Mouse (Mus musculus): ENCODE results near the gene Cish. TPM values are rescaled to one million over a fixed set of nuclear protein-coding genes. Genes with fewer than 3 reads are reported as not detected.

Cish gene
- 100 to 1,000 TPM; 218 to 331 TPM for polyA plus RNA-seq (2017; shearing (Covaris generic))

GRCm38 (mm10) chr9:107296016-107296040 is at the start of gene Cish:
Cish (plus strand) TSS chr9:107296026.

GRCm38 (mm10) chr9:107289211-107290076 is 6.4 kb upstream of the Cish start, which contains the start of gene Mapkapk3:
Mapkapk3 (minus strand) TSS chr9:107289877.

GRCm38 (mm10) chr9:107338172-107338883 is 42.5 kb downstream of the Cish start, which contains the start of gene Hemk1:
Hemk1 (minus strand) TSS chr9:107338350.

GRCm38 (mm10) chr9:107340267-107340859 is 44.5 kb downstream of the Cish start, which contains the start of gene 6430571L13Rik:
6430571L13Rik (plus strand) TSS chr9:107340602.

Other genes with a start within 250 kb of the Cish start
- gene Dock3, start 64.1 kb upstream of the Cish start, polyA plus RNA-seq (2017; shearing (Covaris generic)) = 1 to 10 TPM in 1 of 2 experiments, under 1 TPM in 1; 0.78 to 1.3 TPM
- gene Mapkapk3, start 6.1 kb upstream of the Cish start, polyA plus RNA-seq (2017; shearing (Covaris generic)) = 100 to 1,000 TPM; 108 to 120 TPM
- 10 to 100 TPM; 16.4 to 30.8 TPM for gene Hemk1, start 42.3 kb downstream of the Cish start, polyA plus RNA-seq (2017; shearing (Covaris generic))
- gene 6430571L13Rik, start 44.6 kb downstream of the Cish start, polyA plus RNA-seq (2017; shearing (Covaris generic)) = 1 to 10 TPM; 3.3 to 3.5 TPM
- under 1 TPM; 0.24 to 0.78 TPM for gene Cacna2d2, start 103.6 kb downstream of the Cish start, polyA plus RNA-seq (2017; shearing (Covaris generic))
- gene Tmem115, start 237.9 kb downstream of the Cish start, polyA plus RNA-seq (2017; shearing (Covaris generic)) = 10 to 100 TPM; 46.5 to 59.2 TPM
- gene Cyb561d2, start 246.2 kb downstream of the Cish start, polyA plus RNA-seq (2017; shearing (Covaris generic)) = 10 to 100 TPM; 58.8 to 71.0 TPM
- gene Nprl2, start 246.2 kb downstream of the Cish start, polyA plus RNA-seq (2017; shearing (Covaris generic)) = 10 to 100 TPM; 62.5 to 79.4 TPM

All from inflammation-experienced regulatory T-cells (primary cell).